Mouse (Mus musculus) liver, adult 2 months (tissue): ENCODE data around the gene Ntf3.

Source experiments
- CTCF ChIP-seq: fragments of 200-500 bp; IDR thresholded peaks from 2 replicates; pipeline ENCODE4 v1.5.1; 2011; ENCODE audit warnings: low read depth, low read length, control low read depth
- POLR2A ChIP-seq: fragments of 200-500 bp; IDR thresholded peaks from 2 replicates; pipeline ENCODE4 v1.6.1; 2011; ENCODE audit warnings: low read length, control low read depth; ENCODE audit not compliant: insufficient read depth; ENCODE audit errors: extremely low read depth

- no peak for TF ChIP-seq CTCF
- no peak for TF ChIP-seq POLR2A
Observed at GRCm38 (mm10) chr6:126117191-126117590, 49.5 kb downstream of the Ntf3 start.
